Mouse (Mus musculus): Measurements from ENCODE around the gene Dydc2. TPM values are rescaled to one million over a fixed set of nuclear protein-coding genes. Genes with fewer than 3 reads are reported as not detected.

The Dydc2 gene
- polyA plus RNA-seq (2014; fragmentation: Illumina TruSeq; extraction: RNeasy Lipid Tissue Mini Kit (QIAGEN cat#74804); ENCODE audit: low read depth, low replicate concordance) = not detected

DNA sequence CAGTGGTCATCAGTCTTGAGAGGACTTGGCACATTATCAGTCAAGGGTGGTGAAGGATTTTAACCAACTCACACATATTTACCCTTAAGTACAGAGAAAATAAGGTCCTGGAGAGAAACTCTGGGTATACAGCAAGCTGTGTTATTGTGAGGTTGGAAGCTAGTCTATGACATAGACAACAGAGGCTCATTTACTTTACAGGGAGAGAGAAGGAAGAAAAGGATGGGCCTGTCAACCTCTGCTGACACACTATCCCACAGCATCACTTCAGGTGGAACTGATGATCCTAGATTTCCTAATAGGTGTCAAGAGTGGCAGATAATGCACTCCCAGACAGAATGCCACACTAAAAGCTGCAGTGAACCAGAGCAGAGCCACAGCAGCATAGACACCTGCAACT lies at the start of gene Dydc2:
Gene Dydc2, minus strand, starts transcription at position 101 of the 400 bp plus-strand sequence.

DNA sequence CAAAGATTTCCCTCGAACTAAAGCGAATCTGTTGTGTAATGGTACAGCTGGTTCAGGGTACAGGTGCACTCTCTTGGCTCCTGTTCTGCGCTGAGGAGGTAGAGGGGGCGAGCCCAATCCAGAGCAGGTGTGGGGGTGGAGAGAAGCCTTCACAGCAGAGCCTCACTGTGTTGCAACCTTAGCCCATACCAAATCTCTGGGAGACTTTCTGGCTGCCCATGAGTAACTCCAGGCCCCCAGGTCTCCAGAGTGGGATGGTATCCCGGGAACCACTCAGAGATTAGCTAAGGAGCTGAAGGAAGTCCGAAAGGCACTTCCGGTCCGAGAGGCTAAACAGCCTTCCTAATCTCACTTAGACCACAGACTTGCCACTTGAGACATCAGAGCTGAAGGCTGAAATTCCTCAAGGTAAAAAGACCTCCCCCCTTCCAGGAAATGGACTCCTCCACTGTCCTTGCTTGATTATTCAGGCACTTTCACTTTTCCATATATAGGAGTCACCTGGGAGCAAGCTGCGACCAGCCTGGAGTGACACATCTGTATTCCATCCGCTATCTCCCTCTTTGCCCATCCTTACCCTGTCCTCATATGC lies 35.9 kb upstream of the Dydc2 start, which contains the start of gene Mat1a:
Gene Mat1a, plus strand, starts transcription at position 183 of the 592 bp plus-strand sequence.

DNA sequence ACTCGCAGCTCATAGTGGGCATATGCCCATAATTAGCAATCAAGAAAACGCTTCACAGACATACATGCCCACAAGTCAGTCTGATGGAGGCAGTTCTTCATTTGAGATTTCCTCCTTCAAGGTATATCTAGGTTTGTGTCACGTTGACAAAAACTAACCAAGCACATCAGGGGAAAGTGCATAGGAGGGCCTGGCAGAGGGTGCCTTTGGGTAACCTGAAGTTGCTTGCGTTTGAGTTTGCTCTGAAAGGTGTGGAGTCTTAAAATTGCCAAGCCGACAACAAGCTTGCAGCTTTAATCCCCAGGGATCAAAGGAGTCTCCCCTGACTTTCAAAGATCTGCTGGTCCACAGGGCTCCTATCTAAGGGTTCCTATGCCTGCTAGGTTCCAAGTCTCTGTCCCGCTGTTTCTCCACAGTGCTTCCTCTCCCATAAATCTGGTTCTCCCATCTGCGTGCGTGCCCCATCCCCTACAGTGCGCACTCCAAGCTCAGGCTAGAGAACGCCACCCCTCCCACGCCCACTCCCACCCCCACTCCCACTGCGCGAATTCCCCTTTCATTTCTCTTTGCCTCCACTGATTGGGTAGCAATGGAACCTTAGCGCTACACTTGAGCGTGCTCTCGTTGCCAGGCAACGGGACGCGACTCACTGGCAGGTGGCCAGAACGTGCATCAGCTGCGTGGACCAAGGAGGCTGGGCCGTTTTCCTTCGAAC lies 3.4 kb upstream of the Dydc2 start, which contains the start of gene Dydc1:
Gene Dydc1, plus strand, starts transcription at position 683 of the 715 bp plus-strand sequence.

DNA sequence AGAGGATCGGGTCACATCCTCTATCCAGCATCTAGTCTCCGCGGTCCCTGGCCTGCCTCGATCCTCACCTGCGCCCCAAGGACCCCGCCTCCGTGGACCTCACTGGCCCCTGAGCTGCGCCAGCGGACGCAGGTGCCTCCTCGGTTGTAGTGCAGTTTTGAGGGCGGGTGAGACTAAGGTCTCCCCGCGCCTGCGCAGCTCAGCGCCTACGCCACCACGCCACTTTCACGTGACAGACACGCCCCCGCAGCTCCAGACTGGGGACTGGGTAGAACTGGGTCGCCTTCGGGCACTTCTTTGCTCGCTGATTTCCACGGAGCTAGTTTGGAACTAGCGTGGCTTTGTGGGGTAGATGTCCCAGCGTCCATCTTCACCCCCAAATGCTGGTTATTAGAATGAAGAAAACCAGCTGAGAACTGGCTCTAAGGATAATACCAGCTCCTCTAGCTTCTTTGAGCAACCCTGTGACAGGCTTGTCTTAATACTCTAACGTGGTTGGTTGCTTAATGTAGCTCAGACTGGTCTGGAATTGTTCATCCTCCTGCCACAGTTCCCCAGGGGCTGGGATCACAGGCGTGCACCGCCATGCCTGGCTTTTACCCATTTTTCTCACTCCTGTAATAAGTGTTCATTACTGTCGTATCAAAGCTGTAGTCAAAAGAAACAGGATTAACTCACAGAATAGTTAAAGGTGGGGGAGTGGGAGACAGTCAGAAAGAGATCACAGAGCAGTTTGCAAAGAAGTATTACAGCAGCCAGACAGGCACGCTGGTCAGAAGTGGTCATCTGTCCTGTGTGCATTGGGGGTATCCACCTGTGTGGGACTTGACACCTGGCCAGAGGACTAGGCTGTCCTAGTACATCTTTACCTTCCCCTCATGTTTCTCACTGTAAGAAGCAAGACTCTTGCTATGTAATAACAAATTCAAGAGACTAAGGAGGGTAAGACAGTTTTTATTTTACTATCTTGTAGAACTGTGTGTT lies 55.1 kb downstream of the Dydc2 start, which contains the start of gene Fam213a:
Gene Fam213a, minus strand, starts transcription at position 159 of the 984 bp plus-strand sequence.

Other genes starting within 250 kb of the Dydc2 start
- gene Sh2d4b, start 175.9 kb downstream of the Dydc2 start, polyA plus RNA-seq (2014; fragmentation: Illumina TruSeq; extraction: RNeasy Lipid Tissue Mini Kit (QIAGEN cat#74804); ENCODE audit: low read depth, low replicate concordance) = not detected
- gene Tspan14, start 102.4 kb downstream of the Dydc2 start, polyA plus RNA-seq (2014; fragmentation: Illumina TruSeq; extraction: RNeasy Lipid Tissue Mini Kit (QIAGEN cat#74804); ENCODE audit: low read depth, low replicate concordance) = 7.7 TPM
- 106 TPM for gene Fam213a, start 55.4 kb downstream of the Dydc2 start, polyA plus RNA-seq (2014; fragmentation: Illumina TruSeq; extraction: RNeasy Lipid Tissue Mini Kit (QIAGEN cat#74804); ENCODE audit: low read depth, low replicate concordance)
- gene Dydc1, start 3.7 kb upstream of the Dydc2 start, polyA plus RNA-seq (2014; fragmentation: Illumina TruSeq; extraction: RNeasy Lipid Tissue Mini Kit (QIAGEN cat#74804); ENCODE audit: low read depth, low replicate concordance) = not detected
- 2,624 TPM for gene Mat1a, start 35.8 kb upstream of the Dydc2 start, polyA plus RNA-seq (2014; fragmentation: Illumina TruSeq; extraction: RNeasy Lipid Tissue Mini Kit (QIAGEN cat#74804); ENCODE audit: low read depth, low replicate concordance)
- gene Sftpa1, start 62.6 kb upstream of the Dydc2 start, polyA plus RNA-seq (2014; fragmentation: Illumina TruSeq; extraction: RNeasy Lipid Tissue Mini Kit (QIAGEN cat#74804); ENCODE audit: low read depth, low replicate concordance) = 0.74 TPM
- 161 TPM for gene Mbl1, start 82.2 kb upstream of the Dydc2 start, polyA plus RNA-seq (2014; fragmentation: Illumina TruSeq; extraction: RNeasy Lipid Tissue Mini Kit (QIAGEN cat#74804); ENCODE audit: low read depth, low replicate concordance)
- gene Sftpd, start 115.9 kb upstream of the Dydc2 start, polyA plus RNA-seq (2014; fragmentation: Illumina TruSeq; extraction: RNeasy Lipid Tissue Mini Kit (QIAGEN cat#74804); ENCODE audit: low read depth, low replicate concordance) = 0.32 TPM
- not detected for gene Gm2832, start 209.6 kb upstream of the Dydc2 start, polyA plus RNA-seq (2014; fragmentation: Illumina TruSeq; extraction: RNeasy Lipid Tissue Mini Kit (QIAGEN cat#74804); ENCODE audit: low read depth, low replicate concordance)